ENCODE assay signal across 9 mouse cellular contexts in genomic region chr7:58767257-58767656, GRCm38 (mm10).
DNase-seq lines count a peak whose midpoint lies in the region; ATAC-seq and TF ChIP-seq lines count a peak whose summit lies in the region.
"Had no signal": no experiment of that assay in that cellular context is flagged by ENCODE, and none has a peak within 500 bp of the region (broad histone marks: within the 10 kb centered on the region; RNA-seq: fewer than 3 reads in every experiment).

No protein-coding gene starts in this region.

- ATAC-seq in inflammation-experienced regulatory T-cells, adult 6 months, result no peak
- ATAC-seq in megakaryocyte-erythroid progenitor cell, adult 5-6 weeks (replicated peaks; ENCODE audit: low FRiP score, low TSS enrichment, poor library complexity, severe bottlenecking), result no peak

- no peak for TF ChIP-seq POLR2A in olfactory bulb, adult 2 months (IDR thresholded peaks at IDR 0.05; ENCODE audit: insufficient read depth, low read depth, low read length)

- WGBS in olfactory bulb, adult 2 months, result 18% methylated on average over 6 of the region's 6 CpGs

- H3K4me3 ChIP-seq in olfactory bulb, adult 2 months (ENCODE audit: insufficient read depth, low read depth, low read length), result no peak overlapping the region
- H3K4me3 ChIP-seq: midbrain, embryonic 12.5 days had no signal

- no peak for TF ChIP-seq CTCF in olfactory bulb, adult 2 months (IDR thresholded peaks at IDR 0.05; ENCODE audit: insufficient read depth, low read depth, low read length)

- 0 out of 2 replicates have a peak overlapping the region, but pooled peaks have one; percentile 12 for H3K27ac ChIP-seq in olfactory bulb, adult 2 months (ENCODE audit: insufficient read depth, low read depth, low read length)
- H3K27ac ChIP-seq: midbrain, embryonic 12.5 days had no signal

- DNase-seq in layer of hippocampus, adult 11-12 months (ENCODE audit: low spot score), result peak; percentile 55
- no peak for DNase-seq in layer of hippocampus, adult 9-11 months
- DNase-seq in cerebellum, adult 18-20 months, result peak; percentile 30 to 41
- peak; percentile 57 for DNase-seq in gastrocnemius, postnatal 10 days
- DNase-seq in kidney, adult 18-20 months, result no peak

- H3K4me1 ChIP-seq in olfactory bulb, adult 2 months (ENCODE audit: control insufficient read depth, insufficient read depth, low read length), result peaks cover 3% of the 10 kb centered on the region
- H3K4me1 ChIP-seq: midbrain, embryonic 12.5 days had no signal

Comparison
In these comparisons a context has a peak if more than half of its experiments do, and no peak if none do; other contexts are left out.
1. DNase-seq: peak in layer of hippocampus, adult 11-12 months (single experiment), cerebellum, adult 18-20 months (2 of 2) and gastrocnemius, postnatal 10 days (single experiment); none in layer of hippocampus, adult 9-11 months (single experiment) and kidney, adult 18-20 months (single experiment).